Mouse (Mus musculus) liver, postnatal 0 days (tissue): ENCODE results near the gene Nell1.

Source experiments
- CTCF ChIP-seq: sonication (generic); IDR thresholded peaks from 2 replicates; pipeline ENCODE4 v1.5.1; 2016; ENCODE audit warnings: antibody characterized with exemption, low read depth
- EP300 ChIP-seq: IDR thresholded peaks from 2 replicates; pipeline ENCODE4 v1.6.1; 2016; ENCODE audit warnings: antibody characterized with exemption, low read depth, mild to moderate bottlenecking

DNA sequence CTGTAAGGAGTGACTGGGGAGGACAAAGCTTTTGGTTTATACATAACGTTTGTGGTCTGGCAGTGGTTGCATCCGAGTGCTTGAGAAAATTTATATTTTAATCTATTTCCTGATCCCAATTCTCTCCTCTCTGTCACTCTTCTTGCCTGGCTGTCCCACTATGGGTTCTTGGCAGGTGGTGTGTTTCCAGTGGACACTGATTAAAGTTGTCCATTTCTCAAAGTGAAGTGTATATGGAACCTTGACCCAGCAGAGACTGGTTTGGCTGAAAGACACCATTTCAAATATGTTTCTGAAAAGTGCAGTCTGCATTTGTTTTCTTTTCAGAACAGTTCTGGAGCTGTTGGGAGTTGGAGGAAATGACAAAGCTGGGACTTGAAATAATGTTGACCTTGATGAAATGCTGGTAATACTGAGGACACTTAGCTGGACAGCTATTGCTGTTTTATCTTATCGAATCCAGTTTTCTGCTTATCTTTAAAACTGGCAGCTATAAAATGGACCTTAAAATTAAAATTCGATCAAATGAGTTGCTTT lies 512.3 kb downstream of the Nell1 start:
- TF ChIP-seq CTCF (no peak), EP300 (no peak)
